Mouse (Mus musculus): ENCODE results near the gene Clk3.

The Clk3 gene

DNA sequence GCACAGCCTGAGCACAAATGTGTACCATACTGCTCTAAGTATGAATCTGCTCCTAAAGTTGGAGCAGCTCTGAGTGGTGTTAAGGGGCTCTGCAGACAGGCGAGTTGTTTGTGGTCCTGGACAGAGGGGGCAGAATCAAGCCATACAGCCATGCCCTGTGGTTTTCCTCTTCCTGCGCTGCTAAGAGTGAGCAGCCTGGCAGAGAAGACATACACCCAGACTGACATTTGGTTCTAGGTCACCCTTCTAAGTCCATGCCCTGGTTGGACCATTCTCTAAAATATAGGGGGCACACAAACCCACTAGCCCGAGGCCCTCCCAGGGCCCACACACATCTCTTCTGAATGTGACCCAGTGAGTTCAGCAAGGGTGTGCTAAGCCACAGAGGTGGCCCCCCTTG, 24.1 kb upstream of the Clk3 start:
- POLR2A ChIA-PET: interaction anchor here in 1 of 4 experiments (1.1 kb wide), 1 partner anchor 9 kb away, joined by 3 read pairs; no protein-coding TSS in a partner anchor
- CTCF ChIA-PET: interaction anchor here in 2 of 4 experiments (0.9 to 1.3 kb wide), 4 partner anchors 9 to 208 kb away, joined by 3 to 15 read pairs (median 4); no protein-coding TSS in a partner anchor

- ChIA-PET CTCF (interaction anchor here in 2 of 4 experiments (0.6 to 1.2 kb wide), 4 partner anchors 8 to 251 kb away, joined by 3 to 4 read pairs (median 3); no protein-coding TSS in a partner anchor), POLR2A (interaction anchor here in 2 of 4 experiments (0.7 to 1.0 kb wide), 3 partner anchors 13 to 17 kb away, joined by 3 read pairs; no protein-coding TSS in a partner anchor)
These were observed 17.0 kb upstream of the Clk3 start for GRCm38 (mm10) chr9:57782656-57783055.

GRCm38 (mm10) chr9:57775736-57776135, 10.1 kb upstream of the Clk3 start:
- CTCF ChIA-PET: interaction anchor here (0.9 to 1.5 kb wide), 6 partner anchors 10 to 223 kb away, joined by 3 to 13 read pairs (median 4); partner anchors contain the start of gene Clk3 (in 1 of the 4)
- POLR2A ChIA-PET: interaction anchor here in 1 of 4 experiments (1.5 kb wide), 1 partner anchor 16 kb away, joined by 3 read pairs; no protein-coding TSS in a partner anchor

- ChIA-PET CTCF (interaction anchor here (0.6 to 1.5 kb wide), 12 partner anchors 8 to 223 kb away, joined by 3 to 17 read pairs (median 4); partner anchors contain the start of gene Clk3 (in 1 of the 4)), POLR2A (interaction anchor here in 2 of 4 experiments (1.1 to 1.5 kb wide), 4 partner anchors 9 to 128 kb away, joined by 3 to 9 read pairs (median 4); no protein-coding TSS in a partner anchor)
These were observed 9.4 kb upstream of the Clk3 start for GRCm38 (mm10) chr9:57775026-57775425.

GRCm38 (mm10) chr9:57774168-57774567, 8.5 kb upstream of the Clk3 start:
- CTCF ChIA-PET: interaction anchor here (0.5 to 1.9 kb wide), 14 partner anchors 8 to 224 kb away, joined by 3 to 13 read pairs (median 4); partner anchors contain the start of gene Arid3b (in 1 of the 4)

GRCm38 (mm10) chr9:57773754-57774153, 8.1 kb upstream of the Clk3 start:
- CTCF ChIA-PET: interaction anchor here (0.5 to 1.9 kb wide), 13 partner anchors 9 to 224 kb away, joined by 3 to 11 read pairs (median 4); partner anchors contain the start of gene Arid3b (in 1 of the 4)

More at GRCm38 (mm10) chr9:57774168-57774567, 8.5 kb upstream of the Clk3 start:
- POLR2A ChIA-PET: interaction anchor here in 2 of 4 experiments (0.7 to 1.6 kb wide), 8 partner anchors 8 to 223 kb away, joined by 3 to 9 read pairs (median 3); partner anchors contain the start of gene Arid3b (in 1 of the 2)

GRCm38 (mm10) chr9:57770836-57771235, 5.2 kb upstream of the Clk3 start:
- CTCF ChIA-PET: interaction anchor here in 3 of 4 experiments (0.5 to 3.3 kb wide), 4 partner anchors 12 to 526 kb away, joined by 3 to 15 read pairs (median 4); no protein-coding TSS in a partner anchor
- POLR2A ChIA-PET: interaction anchor here in 1 of 4 experiments (0.5 to 0.7 kb wide), 2 partner anchors 117 to 169 kb away, joined by 5 to 6 read pairs; partner anchors contain the start of gene Sema7a

More at GRCm38 (mm10) chr9:57773754-57774153, 8.1 kb upstream of the Clk3 start:
- POLR2A ChIA-PET: interaction anchor here in 2 of 4 experiments (0.7 to 1.6 kb wide), 6 partner anchors 9 to 224 kb away, joined by 3 to 4 read pairs (median 3); partner anchors contain the start of gene Arid3b (in 1 of the 2)

GRCm38 (mm10) chr9:57770214-57770613, 4.6 kb upstream of the Clk3 start:
- CTCF ChIA-PET: interaction anchor here (0.5 to 3.3 kb wide), 5 partner anchors 11 to 526 kb away, joined by 3 to 15 read pairs (median 4); no protein-coding TSS in a partner anchor

DNA sequence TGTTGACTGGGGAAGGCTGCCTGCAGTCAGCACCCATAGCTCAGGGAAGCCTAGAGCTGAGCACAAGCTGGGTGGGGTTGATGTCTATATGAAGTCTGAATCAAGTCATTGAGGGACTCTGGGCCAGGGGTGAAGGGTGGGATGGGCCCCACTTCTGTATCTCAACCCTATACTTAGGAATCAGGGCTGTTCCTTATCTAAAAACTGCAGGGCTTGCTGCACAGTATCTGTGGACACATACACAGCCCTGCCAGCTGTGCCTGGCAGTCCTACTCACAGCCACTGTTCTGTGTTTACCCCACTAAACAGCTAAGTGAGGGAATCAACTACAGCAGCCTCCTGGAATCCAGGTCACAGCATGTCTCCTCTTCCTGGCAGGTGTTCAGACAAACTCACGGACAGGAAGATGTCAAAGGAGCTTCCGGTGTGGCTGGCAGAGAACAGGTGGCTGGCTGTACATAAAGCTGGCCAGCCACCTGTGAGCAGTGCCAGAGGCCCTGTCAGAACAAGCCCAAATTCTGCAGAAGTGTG, 3.9 kb upstream of the Clk3 start:
- ChIA-PET POLR2A (interaction anchor here in 2 of 4 experiments (0.6 to 1.4 kb wide), 4 partner anchors 13 to 105 kb away, joined by 3 read pairs; no protein-coding TSS in a partner anchor), CTCF (interaction anchor here in 3 of 4 experiments (0.9 to 3.3 kb wide), 2 partner anchors 10 kb away, joined by 4 to 15 read pairs (median 4); no protein-coding TSS in a partner anchor)

More at GRCm38 (mm10) chr9:57770214-57770613, 4.6 kb upstream of the Clk3 start:
- POLR2A ChIA-PET: interaction anchor here in 1 of 4 experiments (0.5 kb wide), 1 partner anchor 117 kb away, joined by 5 read pairs; no protein-coding TSS in a partner anchor

GRCm38 (mm10) chr9:57767231-57767630, 1.6 kb upstream of the Clk3 start:
- ChIA-PET CTCF (no interaction called here), POLR2A (interaction anchor here in 1 of 4 experiments (1.1 to 1.3 kb wide), 3 partner anchors 8 to 59 kb away, joined by 4 read pairs; partner anchors contain the start of gene Edc3)

- POLR2A ChIA-PET: interaction anchor here in 3 of 4 experiments (0.5 to 1.8 kb wide), 17 partner anchors 8 to 762 kb away, joined by 3 to 6 read pairs (median 3); partner anchors contain the start of genes 1700017B05Rik (in 1 of the 3), Edc3 (in 1 of the 3), Pml (in 1 of the 3) and Ubl7 (in 1 of the 3)
- CTCF ChIA-PET: interaction anchor here in 3 of 4 experiments (0.6 to 1.2 kb wide), 7 partner anchors 22 to 875 kb away, joined by 3 to 6 read pairs (median 3); no protein-coding TSS in a partner anchor
These were observed 771 bp upstream of the Clk3 start for GRCm38 (mm10) chr9:57766431-57766830.

DNA sequence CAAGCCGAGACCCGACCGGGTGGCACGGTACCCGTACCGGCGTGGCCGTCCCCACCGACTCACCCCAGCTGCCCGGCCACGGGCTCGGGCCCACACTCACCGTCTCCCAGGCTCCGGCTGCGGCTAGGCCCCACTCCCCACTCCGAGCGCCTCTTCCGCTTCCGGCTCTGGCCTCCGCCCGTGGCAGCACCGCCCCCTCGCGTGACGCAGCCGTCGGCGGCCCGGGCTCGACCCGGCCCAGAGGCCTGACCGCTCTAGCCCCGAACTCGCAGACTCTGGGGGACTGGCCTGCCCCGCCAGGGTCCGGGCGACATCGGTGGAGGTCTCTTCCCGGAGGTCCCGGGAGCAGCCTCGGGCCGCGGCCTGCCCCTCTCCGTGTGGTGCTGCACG, 691 bp downstream of the Clk3 start:
- POLR2A ChIA-PET: interaction anchor here (0.6 to 1.8 kb wide), 31 partner anchors 8 to 814 kb away, joined by 3 to 8 read pairs (median 4); partner anchors contain the start of genes Arid3b (in 2 of the 4), Csk (in 2 of the 4), Edc3 (in 1 of the 4) and Snupn (in 1 of the 4)

DNA sequence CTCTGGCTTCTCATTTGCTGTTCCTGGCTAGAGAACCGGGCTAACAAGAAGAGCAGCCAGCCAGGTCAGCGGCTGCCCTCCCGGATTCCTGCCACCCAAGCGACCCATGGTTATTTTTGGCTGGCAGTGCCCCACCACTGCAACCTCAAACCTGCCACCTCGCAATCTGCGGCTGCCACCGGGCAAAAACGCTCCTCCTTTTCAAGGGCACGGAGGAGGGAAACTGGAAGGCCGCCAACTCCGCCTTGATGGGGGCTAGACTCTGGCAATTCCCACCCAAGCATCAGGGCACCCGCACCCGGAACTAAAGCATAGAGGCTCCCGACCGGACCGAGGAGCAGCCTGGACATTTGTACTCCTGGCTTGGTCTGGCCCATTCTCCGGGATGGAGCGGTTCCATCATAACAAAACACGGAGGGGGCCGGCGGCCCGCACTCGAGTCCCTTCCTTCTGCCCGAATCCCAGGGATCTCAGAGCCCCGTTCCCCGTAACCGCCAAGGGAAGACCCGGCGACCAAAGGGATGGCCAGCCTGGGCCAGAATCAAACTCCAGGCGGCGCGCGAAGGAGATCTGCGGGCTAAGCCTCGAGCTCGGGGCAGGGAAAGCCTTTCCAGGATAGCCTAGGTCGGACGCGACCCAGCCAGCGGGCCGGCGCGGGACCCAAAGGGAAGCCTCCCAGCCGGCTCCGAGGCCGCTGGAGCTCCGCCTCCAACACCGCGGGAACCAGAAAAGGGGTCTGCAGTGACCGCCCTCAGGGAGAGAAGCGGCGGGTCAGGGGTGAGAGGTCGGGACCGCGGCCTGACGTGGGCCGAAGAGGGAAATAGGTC, 1.3 kb downstream of the Clk3 start:
- POLR2A ChIA-PET: interaction anchor here (0.5 to 1.7 kb wide), 29 partner anchors 9 to 814 kb away, joined by 3 to 8 read pairs (median 3); partner anchors contain the start of genes Arid3b (in 2 of the 4), Csk (in 2 of the 4), Edc3 (in 1 of the 4) and Snupn (in 1 of the 4)
- CTCF ChIA-PET: interaction anchor here in 1 of 4 experiments (0.6 to 1.8 kb wide), 3 partner anchors 175 to 503 kb away, joined by 3 to 5 read pairs (median 4); partner anchors contain the start of gene Ulk3

More for the DNA sequence above, 691 bp downstream of the Clk3 start:
- CTCF ChIA-PET: interaction anchor here in 2 of 4 experiments (0.9 to 1.8 kb wide), 3 partner anchors 10 to 198 kb away, joined by 3 to 4 read pairs (median 3); partner anchors contain the start of gene Ulk3 (in 1 of the 2)

- CTCF ChIA-PET: interaction anchor here in 3 of 4 experiments (0.6 to 1.6 kb wide), 9 partner anchors 11 to 236 kb away, joined by 3 to 8 read pairs (median 3); no protein-coding TSS in a partner anchor
- POLR2A ChIA-PET: interaction anchor here in 2 of 4 experiments (0.6 to 2.5 kb wide), 7 partner anchors 11 to 1822 kb away, joined by 3 to 11 read pairs (median 3); partner anchors contain the start of gene Ubl7 (in 1 of the 2)
These were observed 3.1 kb downstream of the Clk3 start for GRCm38 (mm10) chr9:57762563-57762991.

DNA sequence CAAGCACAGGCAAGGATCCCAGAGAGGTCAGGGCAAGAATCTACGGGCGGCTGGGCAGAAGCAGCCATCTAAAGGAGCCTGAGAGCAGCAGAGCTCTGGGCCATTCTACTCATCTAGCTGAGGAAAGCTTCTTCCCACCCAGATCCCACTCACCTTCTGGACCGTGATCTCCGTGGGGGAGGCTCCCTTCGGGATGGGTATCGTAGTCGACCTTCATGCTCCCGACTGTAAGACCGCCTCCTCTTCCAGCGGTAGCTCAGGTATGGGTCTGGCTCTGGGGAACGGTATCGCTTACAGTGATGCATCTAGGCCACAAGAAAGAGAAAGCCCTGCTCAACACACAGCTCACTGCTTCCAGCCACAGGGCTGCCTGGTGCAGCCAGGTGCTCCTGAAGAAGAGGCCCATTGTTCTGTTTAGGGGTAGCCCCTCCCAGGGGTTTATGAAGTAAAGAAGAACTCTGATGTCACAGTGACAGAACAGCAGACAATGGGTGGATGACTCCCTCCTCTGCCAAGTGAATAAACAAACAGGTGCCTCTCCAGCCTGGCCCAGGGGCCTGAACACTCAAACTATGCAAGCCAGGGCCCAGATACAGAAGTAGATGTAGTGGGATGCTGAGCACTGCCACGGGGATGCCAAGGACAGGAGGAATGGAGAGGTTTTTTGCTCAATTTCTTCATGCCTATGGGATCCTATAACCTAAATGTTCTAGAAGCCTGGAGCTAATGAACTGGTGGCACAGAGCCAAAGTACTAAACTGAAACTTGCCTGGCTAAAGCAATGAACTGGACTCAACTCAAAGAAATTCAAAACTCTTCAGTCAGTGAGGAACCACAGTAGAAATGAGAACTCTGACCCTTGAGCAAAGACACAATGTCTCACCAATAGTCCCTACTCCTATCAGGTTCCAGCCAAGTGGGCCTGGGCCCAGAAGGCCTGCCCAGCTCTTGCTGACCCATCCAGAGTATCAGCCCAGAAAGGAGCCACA, 3.8 kb downstream of the Clk3 start:
- POLR2A ChIA-PET: interaction anchor here in 2 of 4 experiments (0.6 to 2.5 kb wide), 10 partner anchors 10 to 1823 kb away, joined by 3 to 11 read pairs (median 3); partner anchors contain the start of gene Ubl7 (in 1 of the 2)
- CTCF ChIA-PET: interaction anchor here in 3 of 4 experiments (0.5 to 1.6 kb wide), 11 partner anchors 12 to 575 kb away, joined by 3 to 8 read pairs (median 3); partner anchors contain the start of gene Edc3 (in 1 of the 3)

All from embryonic stem cell, embryonic (primary cell).